ENCODE assay signal across 8 mouse cellular contexts in the genomic region with DNA sequence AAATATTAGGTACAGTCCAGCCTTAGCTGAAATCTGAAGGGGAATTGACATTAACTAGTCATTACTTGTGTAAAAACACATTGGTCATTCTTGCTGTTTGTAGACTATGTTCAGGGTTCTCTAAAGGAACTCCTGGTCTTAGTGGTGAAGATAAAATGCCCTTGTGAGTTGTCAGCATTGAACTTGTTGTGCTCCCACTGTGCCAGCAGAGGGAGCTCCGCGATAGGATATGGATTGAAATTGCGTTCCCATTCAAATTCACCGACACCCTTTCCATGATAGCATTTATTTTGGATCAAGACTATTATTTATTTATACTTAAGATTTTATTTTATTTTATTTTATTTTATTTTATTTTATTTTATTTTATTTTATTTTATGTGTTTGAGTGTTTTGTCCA. TPM values are rescaled to one million over a fixed set of nuclear protein-coding genes. Genes with fewer than 3 reads are reported as not detected.
A peak's percentile ranks its signal among the peaks of the same experiment; 100 is the strongest.
DNase-seq lines count a peak whose midpoint lies in the region; ATAC-seq lines count a peak whose summit lies in the region.

No protein-coding gene starts in this region.

- DNase-seq in frontal cortex, postnatal 25 days (ENCODE audit: low spot score in 2 of 2): peak; percentile 57 to 62
- DNase-seq in A20 (ENCODE audit: low read depth, low spot score): peak; percentile 57
- peak; percentile 21 for DNase-seq in adrenal gland, adult 8-10 months
- peak; percentile 73 for DNase-seq in embryo, embryonic 10.5 days (ENCODE audit: low spot score)
- peak; percentile 13 for DNase-seq in liver, embryonic 13.5 days
- DNase-seq in right cerebral cortex, postnatal 14 days: peak; percentile 76

- no peak for ATAC-seq in frontal cortex, adult (ENCODE audit: low TSS enrichment)
- ATAC-seq in intestine, embryonic 15.5 days: 0 out of 2 replicates have a peak, but pooled peaks have one; percentile 28
- no peak for ATAC-seq in liver, embryonic 13.5 days (ENCODE audit: low read depth)

- H3K4me3 ChIP-seq in intestine, embryonic 15.5 days (replicated peaks): no peak overlapping the region
- no peak overlapping the region for H3K4me3 ChIP-seq in liver, embryonic 13.5 days (replicated peaks)

- no peak overlapping the region for H3K4me2 ChIP-seq in intestine, embryonic 15.5 days (replicated peaks)
- no peak overlapping the region for H3K4me2 ChIP-seq in liver, embryonic 13.5 days

- no peaks in the 10 kb centered on the region for H3K9me3 ChIP-seq in intestine, embryonic 15.5 days
- no peaks in the 10 kb centered on the region for H3K9me3 ChIP-seq in liver, embryonic 13.5 days (replicated peaks)

- peaks cover 3% of the 10 kb centered on the region for H3K4me1 ChIP-seq in intestine, embryonic 15.5 days (replicated peaks)
- H3K4me1 ChIP-seq in liver, embryonic 13.5 days (replicated peaks): no peaks in the 10 kb centered on the region

- 24% methylated on average over 4 of the region's 4 CpGs for WGBS in intestine, embryonic 15.5 days
- WGBS in liver, embryonic 13.5 days (ENCODE audit: insufficient replicate concordance): 39% methylated on average over 4 of the region's 4 CpGs

- H3K27me3 ChIP-seq in intestine, embryonic 15.5 days (replicated peaks): no peaks in the 10 kb centered on the region
- no peaks in the 10 kb centered on the region for H3K27me3 ChIP-seq in liver, embryonic 13.5 days

- H3K27ac ChIP-seq in intestine, embryonic 15.5 days: no peak overlapping the region
- H3K27ac ChIP-seq in liver, embryonic 13.5 days: no peak overlapping the region

- peaks cover 8% of the 10 kb centered on the region for H3K36me3 ChIP-seq in intestine, embryonic 15.5 days
- H3K36me3 ChIP-seq in liver, embryonic 13.5 days: peaks cover 78% of the 10 kb centered on the region

- H3K9ac ChIP-seq in intestine, embryonic 15.5 days: no peak overlapping the region
- no peak overlapping the region for H3K9ac ChIP-seq in liver, embryonic 13.5 days

RNA-seq across cellular contexts. Expression of gene Tomm34, which starts 32.5 kb away (rescaled TPM):
- 10 to 100 TPM; 44.9 to 54.8 (median 45.7) TPM for total RNA-seq in adrenal gland, adult 8-10 months (2022)
- polyA plus RNA-seq in intestine, embryonic 15.5 days (2015; fragmentation: Nextera tagmentation; extraction: Ambion mirVana): 52.8 and 55.4 TPM in 2 replicates
- 26.1 and 28.6 TPM in 2 replicates for polyA plus RNA-seq in liver, embryonic 13.5 days (2015; fragmentation: Nextera tagmentation; extraction: Ambion mirVana)

RNA-seq across cellular contexts. Expression of gene Stk4, which starts 33.4 kb away (rescaled TPM):
- total RNA-seq in adrenal gland, adult 8-10 months (2022): 10 to 100 TPM; 27.4 to 38.9 (median 36.4) TPM
- polyA plus RNA-seq in intestine, embryonic 15.5 days (2015; fragmentation: Nextera tagmentation; extraction: Ambion mirVana): 18.0 and 19.9 TPM in 2 replicates
- polyA plus RNA-seq in liver, embryonic 13.5 days (2015; fragmentation: Nextera tagmentation; extraction: Ambion mirVana): 14.8 and 17.9 TPM in 2 replicates

Comparison
In these comparisons a context has a peak if more than half of its experiments do, and no peak if none do; other contexts are left out.
1. DNase-seq: peak in every context shown above with its lines; median percentile 76 in right cerebral cortex, postnatal 14 days; 73 in embryo, embryonic 10.5 days; 60 in frontal cortex, postnatal 25 days; 57 in A20; 21 in adrenal gland, adult 8-10 months; 13 in liver, embryonic 13.5 days.